In genomic region chr15:88196539-88196938, GRCm38 (mm10) we compare ENCODE assay signal across 17 mouse cellular contexts.
DNase-seq lines count a peak whose midpoint lies in the region; ATAC-seq and TF ChIP-seq lines count a peak whose summit lies in the region.
"Had no signal": no experiment of that assay in that cellular context is flagged by ENCODE, and none has a peak within 500 bp of the region (broad histone marks: within the 10 kb centered on the region; RNA-seq: fewer than 3 reads in every experiment).

No protein-coding gene starts in this region.

- ATAC-seq in frontal cortex, adult (ENCODE audit: low TSS enrichment), result peak; percentile 95
- ATAC-seq: activated CD4-positive, CD25-positive, alpha-beta regulatory T cell, adult 4 months; forebrain, embryonic 16.5 days; Patski had no signal

- no peak overlapping the region; the same call in 1 of the 2 replicates for H3K27ac ChIP-seq in left cerebral cortex, adult 2 months
- H3K27ac ChIP-seq: embryonic facial prominence, embryonic 10.5 days; heart, embryonic 13.5 days; hindbrain, embryonic 15.5 days had no signal

- no peak overlapping the region for H3K4me3 ChIP-seq in left cerebral cortex, adult 2 months
- H3K4me3 ChIP-seq: embryonic facial prominence, embryonic 10.5 days; heart, embryonic 13.5 days; hindbrain, embryonic 15.5 days had no signal

- intact Hi-C loops in left cerebral cortex, adult 2 months (cut with DNase I), result loop anchor here (5.0 kb wide), 1 partner anchor 44 kb away; no protein-coding TSS in a partner anchor

- TF ChIP-seq CTCF in left cerebral cortex, adult 2 months (IDR thresholded peaks at IDR 0.05), result no peak

- DNase-seq in frontal cortex, postnatal 10 days (ENCODE audit: low spot score in 2 of 2), result no peak
- peak; percentile 39 for DNase-seq in left cerebral cortex, adult 11 months (ENCODE audit: low spot score)
- DNase-seq in left cerebral cortex, adult 2 months (ENCODE audit: extremely low spot score in 1 of 2, low spot score in 2 of 2), result no peak
- DNase-seq in right cerebral cortex, adult 2 months (ENCODE audit: low spot score in 2 of 2), result peak; percentile 10 to 22
- DNase-seq in right cerebral cortex, postnatal 4 days, result no peak
- DNase-seq: adrenal gland, postnatal 14 days; cerebellum, adult 2 months; cerebellum, postnatal 10 days; gastrocnemius, postnatal 14 days; heart, postnatal 36 days had no signal

Comparison
In these comparisons a context has a peak if more than half of its experiments do, and no peak if none do; other contexts are left out.
1. DNase-seq: peak in left cerebral cortex, adult 11 months (single experiment) and right cerebral cortex, adult 2 months (2 of 2); none in frontal cortex, postnatal 10 days (0 of 2), left cerebral cortex, adult 2 months (0 of 2) and right cerebral cortex, postnatal 4 days (single experiment).